Comparison of ENCODE assay signal across 12 mouse cellular contexts in the genomic region with DNA sequence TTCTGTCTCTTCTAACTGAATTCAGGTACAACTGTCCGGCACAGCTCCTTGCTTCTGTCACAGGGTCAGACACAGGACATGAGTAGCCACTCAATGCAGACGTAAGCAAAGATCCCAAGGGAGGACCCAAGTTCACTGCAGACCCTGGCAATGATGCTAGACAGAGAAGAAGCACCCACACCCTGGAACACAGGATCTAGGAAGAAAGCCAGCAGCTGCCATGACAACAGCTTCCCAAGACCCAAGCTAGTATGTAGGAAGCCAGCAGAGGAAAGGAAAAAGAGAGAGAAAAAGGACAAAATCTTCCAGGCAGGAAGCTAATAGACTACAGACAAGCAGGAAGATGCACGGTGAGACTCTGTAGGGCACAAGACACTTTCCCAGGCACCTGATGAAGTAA.
DNase-seq lines count a peak whose midpoint lies in the region; ATAC-seq and TF ChIP-seq lines count a peak whose summit lies in the region.
"Had no signal": no experiment of that assay in that cellular context is flagged by ENCODE, and none has a peak within 500 bp of the region (broad histone marks: within the 10 kb centered on the region; RNA-seq: fewer than 3 reads in every experiment).

No protein-coding gene starts in this region.

- no peaks in the 10 kb centered on the region for H3K9me3 ChIP-seq in lung, embryonic 14.5 days (ENCODE audit: low read depth, low read length)
- no peaks in the 10 kb centered on the region for H3K9me3 ChIP-seq in midbrain, embryonic 11.5 days (ENCODE audit: control insufficient read depth, low read length)
- H3K9me3 ChIP-seq: liver, embryonic 15.5 days had no signal

- no peak overlapping the region for H3K9ac ChIP-seq in lung, embryonic 14.5 days
- H3K9ac ChIP-seq in midbrain, embryonic 11.5 days (ENCODE audit: low read length) = no peak overlapping the region
- H3K9ac ChIP-seq: liver, embryonic 15.5 days had no signal

- intact Hi-C loops in left cerebral cortex, adult 2 months (cut with DNase I) = no loop called here

- H3K4me3 ChIP-seq in lung, embryonic 14.5 days (ENCODE audit: low read depth, low read length) = no peak overlapping the region
- H3K4me3 ChIP-seq in lung, adult 2 months (replicated peaks; ENCODE audit: extremely low read depth, low read depth, low read length) = no peak overlapping the region
- H3K4me3 ChIP-seq in left cerebral cortex, adult 2 months = no peak overlapping the region
- no peak overlapping the region for H3K4me3 ChIP-seq in midbrain, embryonic 11.5 days (ENCODE audit: low read depth, low read length)
- H3K4me3 ChIP-seq: gastrocnemius, adult 2 months; liver, embryonic 15.5 days had no signal

- peak; percentile 33 for DNase-seq in lung, embryonic 14.5 days
- no peak for DNase-seq in lung, adult 2 months
- peak; percentile 45 to 77 for DNase-seq in frontal cortex, postnatal 36 days (ENCODE audit: low spot score in 2 of 2)
- peak; percentile 24 for DNase-seq in left cerebral cortex, adult 2 months (ENCODE audit: extremely low spot score in 1 of 2, low spot score in 2 of 2)
- peak; percentile 40 for DNase-seq in right cerebral cortex, postnatal 4 days
- DNase-seq in kidney, adult 9 months = no peak
- DNase-seq in adrenal gland, adult 18-20 months (ENCODE audit: low spot score in 2 of 2) = no peak
- DNase-seq in midbrain, embryonic 11.5 days (ENCODE audit: low spot score, missing footprints) = no peak
- DNase-seq: gastrocnemius, adult 2 months; thymus, adult 2 months had no signal

- ATAC-seq in lung, embryonic 14.5 days (ENCODE audit: insufficient read depth) = no peak
- ATAC-seq in midbrain, embryonic 11.5 days (ENCODE audit: low FRiP score) = no peak

- no peaks in the 10 kb centered on the region for H3K27me3 ChIP-seq in lung, embryonic 14.5 days (ENCODE audit: insufficient read depth, low read length)
- H3K27me3 ChIP-seq in midbrain, embryonic 11.5 days (ENCODE audit: control insufficient read depth, insufficient read depth, low read length) = no peaks in the 10 kb centered on the region
- H3K27me3 ChIP-seq: CH12.LX; liver, embryonic 15.5 days had no signal

- H3K4me2 ChIP-seq in lung, embryonic 14.5 days = no peak overlapping the region
- no peak overlapping the region for H3K4me2 ChIP-seq in midbrain, embryonic 11.5 days
- H3K4me2 ChIP-seq: liver, embryonic 15.5 days had no signal

- no peak for TF ChIP-seq CTCF in lung, embryonic 14.5 days (IDR thresholded peaks at IDR 0.05; ENCODE audit: low read depth)
- no peak for TF ChIP-seq CTCF in lung, adult 2 months (IDR thresholded peaks at IDR 0.05; ENCODE audit: insufficient read depth, low read length)
- no peak for TF ChIP-seq CTCF in left cerebral cortex, adult 2 months (IDR thresholded peaks at IDR 0.05)

- no peak for TF ChIP-seq POLR2A in lung, adult 2 months (IDR thresholded peaks at IDR 0.05; ENCODE audit: borderline replicate concordance, extremely low read depth, low read depth, low read length)

- WGBS in lung, embryonic 14.5 days = 45% methylated on average over 3 of the region's 3 CpGs
- WGBS in lung, adult 2 months = 69% methylated on average over 3 of the region's 3 CpGs
- WGBS in midbrain, embryonic 11.5 days = 81% methylated on average over 3 of the region's 3 CpGs

- H3K36me3 ChIP-seq in lung, embryonic 14.5 days (ENCODE audit: insufficient read depth) = no peaks in the 10 kb centered on the region
- H3K36me3 ChIP-seq in midbrain, embryonic 11.5 days (ENCODE audit: control insufficient read depth, insufficient read depth, low read length) = no peaks in the 10 kb centered on the region
- H3K36me3 ChIP-seq: liver, embryonic 15.5 days had no signal

- no peak overlapping the region for H3K27ac ChIP-seq in lung, embryonic 14.5 days (ENCODE audit: low read depth)
- H3K27ac ChIP-seq in left cerebral cortex, adult 2 months = peak overlapping the region; percentile 41; the same call in 1 of the 2 replicates
- no peak overlapping the region for H3K27ac ChIP-seq in midbrain, embryonic 11.5 days (ENCODE audit: low read depth, low read length)
- H3K27ac ChIP-seq: gastrocnemius, adult 2 months; liver, embryonic 15.5 days had no signal

- peaks cover 14% of the 10 kb centered on the region; the same call in 1 of the 2 replicates for H3K4me1 ChIP-seq in lung, embryonic 14.5 days (ENCODE audit: insufficient read depth)
- no peaks in the 10 kb centered on the region for H3K4me1 ChIP-seq in lung, adult 2 months (ENCODE audit: control insufficient read depth, insufficient read depth, low read length)
- H3K4me1 ChIP-seq in midbrain, embryonic 11.5 days (ENCODE audit: control insufficient read depth, insufficient read depth, low read length) = no peaks in the 10 kb centered on the region; the same call in 1 of the 2 replicates
- H3K4me1 ChIP-seq: liver, embryonic 15.5 days had no signal

Comparison
In these comparisons a context has a peak if more than half of its experiments do, and no peak if none do; other contexts are left out.
1. DNase-seq: peak in lung, embryonic 14.5 days (single experiment), frontal cortex, postnatal 36 days (2 of 2), left cerebral cortex, adult 2 months (2 of 2) and right cerebral cortex, postnatal 4 days (single experiment); none in lung, adult 2 months (single experiment), kidney, adult 9 months (single experiment), adrenal gland, adult 18-20 months (0 of 2) and midbrain, embryonic 11.5 days (single experiment).